Mouse (Mus musculus) spleen, adult 2 months (tissue): ENCODE measurements around the gene Cltc.

Source experiments
- CTCF ChIP-seq: fragments of 200-500 bp; IDR thresholded peaks from 2 replicates; pipeline ENCODE4 v1.5.1; 2011; ENCODE audit warnings: mild to moderate bottlenecking, inconsistent platforms; ENCODE audit not compliant: insufficient read depth, insufficient read length, insufficient replicate concordance; ENCODE audit errors: extremely low read depth
- POLR2A ChIP-seq: fragments of 200-500 bp; IDR thresholded peaks from 2 replicates; pipeline ENCODE4 v1.6.1; 2011; ENCODE audit warnings: low read depth, low read length, inconsistent platforms

GRCm38 (mm10) chr11:86672772-86673171, 84.6 kb downstream of the Cltc start:
- TF ChIP-seq POLR2A, result no peak
- no peak for TF ChIP-seq CTCF
